Mouse (Mus musculus) cortical plate, adult 2 months (tissue): ENCODE measurements around the gene Trim14. TPM values are rescaled to one million over a fixed set of nuclear protein-coding genes. Genes with fewer than 3 reads are reported as not detected.

Experiments used
- H3K27ac ChIP-seq: fragments of 200-500 bp; 2 replicates; pipeline ENCODE4 v1.5.1; 2012; ENCODE audit warnings: low read length, control low read depth, inconsistent platforms; ENCODE audit not compliant: insufficient read depth
- H3K4me1 ChIP-seq: fragments of 200-500 bp; 2 replicates; pipeline ENCODE4 v1.6.1; 2011; ENCODE audit warnings: low read length; ENCODE audit not compliant: control insufficient read depth, insufficient read depth
- H3K4me3 ChIP-seq: fragments of 200-500 bp; 2 replicates; pipeline ENCODE4 v1.5.1; 2011; ENCODE audit warnings: mild to moderate bottlenecking, low read length, control low read depth; ENCODE audit not compliant: insufficient read depth
- CTCF ChIP-seq: fragments of 200-500 bp; IDR thresholded peaks from 2 replicates; pipeline ENCODE4 v1.5.1; 2011; ENCODE audit warnings: mild to moderate bottlenecking, control low read depth, low read length; ENCODE audit not compliant: insufficient read depth; ENCODE audit errors: extremely low read depth
- POLR2A ChIP-seq: fragments of 200-500 bp; IDR thresholded peaks from 2 replicates; pipeline ENCODE4 v1.6.1; 2011; ENCODE audit warnings: mild to moderate bottlenecking, low read length, control low read depth; ENCODE audit not compliant: insufficient read depth; ENCODE audit errors: extremely low read depth
- polyA plus RNA-seq: library from polyadenylated mRNA; depleted of rRNA; stranded (reverse); fragments of >200 nt; gene quantifications from 2 replicates; pipeline ENCODE4 v1.2.3, GENCODE M21; 2012

The Trim14 gene
- polyA plus RNA-seq, 1 experiment = 1.0 TPM

GRCm38 (mm10) chr4:46545498-46545897 is 9.6 kb upstream of the Trim14 start:
- TF ChIP-seq CTCF (no peak), POLR2A (no peak)
- Histone ChIP-seq H3K4me3 (no peak overlapping the region), H3K27ac (no peak overlapping the region), H3K4me1 (no peaks in the 10 kb centered on the region)

GRCm38 (mm10) chr4:46544313-46544712 is 8.4 kb upstream of the Trim14 start:
- Histone ChIP-seq H3K4me1 (no peaks in the 10 kb centered on the region), H3K4me3 (no peak overlapping the region), H3K27ac (no peak overlapping the region)
- TF ChIP-seq CTCF (0 out of 2 replicates have a peak, but pooled peaks have one; percentile 8), POLR2A (no peak)

DNA sequence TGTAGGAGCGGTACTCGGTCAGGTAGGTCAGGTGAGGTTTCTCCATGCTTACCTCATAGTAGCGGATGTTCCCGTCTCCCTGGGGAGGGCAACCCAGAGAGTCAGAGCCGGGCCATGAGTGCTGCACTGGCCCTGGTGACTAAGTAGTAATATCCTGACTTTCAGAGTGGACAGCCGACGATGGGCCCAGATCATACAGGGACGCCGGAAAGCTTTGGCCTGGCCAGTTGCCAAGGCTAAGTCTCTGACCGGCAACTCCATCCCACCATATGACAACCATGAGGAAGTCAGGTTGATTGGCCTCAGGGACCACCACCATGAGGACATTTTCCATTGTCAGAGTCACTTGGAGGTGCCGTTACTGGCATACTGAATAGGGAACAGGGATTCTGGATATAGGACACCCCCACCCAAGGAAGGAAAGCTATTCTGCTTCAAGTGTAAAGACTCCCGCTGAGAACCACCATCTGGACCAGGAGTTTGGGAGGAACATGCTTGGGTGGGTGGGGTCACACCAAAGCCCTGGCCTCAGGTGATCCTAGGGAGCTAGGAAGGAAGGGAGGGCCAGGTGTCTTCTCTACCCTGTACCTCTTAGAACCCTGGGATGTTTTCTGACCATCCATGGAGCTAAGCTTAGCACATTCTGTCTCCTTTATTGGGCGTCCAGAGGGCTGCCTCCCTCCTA is 7.6 kb upstream of the Trim14 start:
- TF ChIP-seq POLR2A (no peak), CTCF (no peak)
- no peaks in the 10 kb centered on the region for H3K4me1 ChIP-seq
- no peak overlapping the region for H3K4me3 ChIP-seq
- H3K27ac ChIP-seq = no peak overlapping the region

DNA sequence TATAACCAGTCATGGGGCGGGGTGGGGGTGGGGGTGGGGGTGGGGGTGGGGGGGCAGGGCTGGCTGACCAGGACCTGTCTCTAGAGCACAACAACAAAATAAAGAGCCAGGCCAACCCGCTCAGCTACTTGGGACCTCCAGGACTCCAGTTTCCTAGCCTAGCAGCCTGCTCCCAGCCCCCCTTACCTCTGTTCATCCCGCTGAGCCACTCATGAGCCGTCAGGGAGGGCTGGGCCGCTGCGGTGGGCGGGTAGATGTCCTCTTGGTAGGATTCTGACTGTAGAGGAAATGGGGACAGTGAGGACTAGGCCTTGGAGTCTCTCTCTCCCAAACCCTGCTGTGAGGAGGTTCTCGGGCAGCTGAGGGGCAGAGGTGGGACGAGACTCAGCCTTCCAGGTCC is 5.8 kb upstream of the Trim14 start:
- H3K27ac ChIP-seq = no peak overlapping the region
- no peak for TF ChIP-seq CTCF
- TF ChIP-seq POLR2A = no peak
- no peaks in the 10 kb centered on the region for H3K4me1 ChIP-seq
- H3K4me3 ChIP-seq = no peak overlapping the region

GRCm38 (mm10) chr4:46539167-46539566 is 3.2 kb upstream of the Trim14 start:
- H3K4me1 ChIP-seq = no peaks in the 10 kb centered on the region
- TF ChIP-seq POLR2A = no peak
- H3K27ac ChIP-seq = no peak overlapping the region
- no peak overlapping the region for H3K4me3 ChIP-seq

- no peaks in the 10 kb centered on the region for H3K4me1 ChIP-seq
- TF ChIP-seq CTCF (no peak), POLR2A (no peak)
- no peak overlapping the region for H3K27ac ChIP-seq
- H3K4me3 ChIP-seq = peak overlapping the region; percentile 7
These were observed 679 bp downstream of the Trim14 start for GRCm38 (mm10) chr4:46535094-46535830.

GRCm38 (mm10) chr4:46533934-46534720 is 1.8 kb downstream of the Trim14 start:
- H3K27ac ChIP-seq = no peak overlapping the region
- no peak overlapping the region for H3K4me3 ChIP-seq
- H3K4me1 ChIP-seq = no peaks in the 10 kb centered on the region
- TF ChIP-seq CTCF (no peak), POLR2A (no peak)

GRCm38 (mm10) chr4:46532926-46533325 is 3.0 kb downstream of the Trim14 start:
- Histone ChIP-seq H3K27ac (no peak overlapping the region), H3K4me1 (no peaks in the 10 kb centered on the region), H3K4me3 (no peak overlapping the region)
- TF ChIP-seq CTCF (no peak), POLR2A (no peak)

DNA sequence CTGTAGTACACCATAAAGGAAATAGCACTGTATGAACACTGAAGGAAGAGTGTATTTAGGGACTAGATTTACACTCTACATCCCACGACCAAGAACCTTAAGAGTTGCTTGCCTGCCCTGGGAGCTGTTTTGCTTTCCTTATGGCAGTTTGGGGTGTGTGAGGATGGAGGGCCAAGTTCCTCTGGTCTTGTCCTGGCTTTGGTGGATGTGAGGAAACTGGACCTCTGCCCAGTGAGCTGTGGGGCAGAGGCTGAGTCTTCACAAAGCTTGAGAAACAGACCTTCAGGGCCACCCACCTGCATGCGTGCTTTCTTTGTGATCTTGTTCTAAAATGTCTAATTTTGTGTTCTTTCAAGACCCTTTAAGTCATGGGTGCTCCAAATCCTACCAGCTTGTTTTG is 3.4 kb downstream of the Trim14 start:
- TF ChIP-seq POLR2A (no peak), CTCF (no peak)
- H3K4me3 ChIP-seq = no peak overlapping the region
- H3K4me1 ChIP-seq = no peaks in the 10 kb centered on the region
- no peak overlapping the region for H3K27ac ChIP-seq
